Mouse (Mus musculus) neutrophil, adult 65 days (primary cell): ENCODE results near the gene Nin. TPM values are rescaled to one million over a fixed set of nuclear protein-coding genes. Genes with fewer than 3 reads are reported as not detected.

Experiments used
- total RNA-seq: library from RNA; stranded (reverse); gene quantifications from 2 replicates; pipeline ENCODE4 v1.2.4, GENCODE M21; 2023

Nin gene
- 259 and 325 TPM in 2 replicates for total RNA-seq

GRCm38 (mm10) chr12:70113351-70113750 lies at the start of gene Nin:
Gene Nin, minus strand, starts transcription at chr12:70113717.

GRCm38 (mm10) chr12:70153842-70154241 lies 40.3 kb upstream of the Nin start, which contains the start of gene Abhd12b:
Gene Abhd12b, plus strand, starts transcription at chr12:70154142.

GRCm38 (mm10) chr12:69986786-69987497 lies 126.6 kb downstream of the Nin start, which contains the start of gene Sav1:
Gene Sav1, minus strand, starts transcription at chr12:69987002.

Other genes starting within 250 kb of the Nin start
- gene Atl1, start 221.1 kb downstream of the Nin start, total RNA-seq, result 0.34 and 1.0 TPM in 2 replicates
- 8.9 and 12.5 TPM in 2 replicates for gene Map4k5, start 220.5 kb downstream of the Nin start, total RNA-seq
- gene Sav1, start 126.7 kb downstream of the Nin start, total RNA-seq, result 27.9 and 28.0 TPM in 2 replicates
- gene Abhd12b, start 40.4 kb upstream of the Nin start, total RNA-seq, result not detected in 2 replicates
- 806 and 840 TPM in 2 replicates for gene Pygl, start 117.8 kb upstream of the Nin start, total RNA-seq
- 0.16 and 0.18 TPM in 2 replicates for gene Trim9, start 233.9 kb upstream of the Nin start, total RNA-seq